Mouse (Mus musculus) embryo, embryonic 9.5 days (tissue): ENCODE measurements around the gene Ubtf.
A peak's percentile ranks its signal among the peaks of the same experiment; 100 is the strongest.
"Not testable (repeated sequence)": the region's sequence is repeated elsewhere in the genome, so short reads cannot be mapped to it uniquely, and the experiment has no call there.

Experiments used
- DNase-seq: peaks from one replicate; pipeline ENCODE4 v3.0.0-alpha.2; 2017; ENCODE audit errors: extremely low spot score

Ubtf gene

GRCm38 (mm10) chr11:102294887-102295597 lies 24.5 kb downstream of the Ubtf start:
- no peak for DNase-seq

DNA sequence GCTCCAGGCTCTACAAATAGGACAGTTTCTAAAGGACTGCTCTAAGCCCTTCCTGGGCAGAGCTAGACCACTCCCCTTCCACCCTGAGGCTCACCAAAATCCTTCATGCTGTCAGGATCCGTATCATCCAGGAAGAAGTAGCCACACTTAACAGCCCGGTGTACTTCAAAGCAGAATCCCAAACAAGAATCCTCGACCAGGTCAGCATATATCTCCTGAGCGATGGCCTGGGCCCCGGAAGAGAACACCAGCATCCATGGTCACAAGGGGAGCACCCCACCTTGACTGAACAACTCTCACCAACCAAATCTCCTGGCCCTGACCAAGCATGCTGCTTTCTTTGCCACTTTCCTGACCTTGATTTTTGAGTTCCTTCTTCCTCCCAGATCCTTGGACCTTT lies 25.1 kb downstream of the Ubtf start:
- DNase-seq, result no peak

- no peak for DNase-seq
These were observed 25.6 kb downstream of the Ubtf start for GRCm38 (mm10) chr11:102293971-102294370.

DNA sequence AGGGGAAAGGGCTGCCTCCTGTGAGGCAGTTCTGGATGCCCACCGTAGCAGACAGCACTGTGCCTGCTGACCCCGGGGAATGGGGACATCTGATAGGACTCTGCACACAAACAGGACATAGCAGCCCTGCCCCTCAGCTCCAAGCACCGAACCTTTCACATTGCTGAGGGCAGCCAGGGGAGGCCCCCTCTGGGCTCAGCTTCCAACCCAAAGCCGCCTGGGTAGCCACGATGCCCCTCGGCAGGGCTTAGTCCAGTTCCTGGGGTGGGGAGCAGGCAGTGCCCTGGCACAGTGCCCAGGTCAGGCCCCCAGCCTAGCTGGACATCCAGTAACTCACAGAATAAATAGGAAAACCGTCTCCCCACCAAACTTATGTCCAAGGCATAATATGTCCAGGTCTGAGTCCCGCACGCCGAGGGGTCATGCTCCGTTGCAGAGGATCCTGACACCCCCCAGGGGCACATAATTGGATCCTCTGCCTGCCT lies 28.4 kb downstream of the Ubtf start:
- no peak for DNase-seq

- DNase-seq, result no peak
These were observed 29.4 kb downstream of the Ubtf start for GRCm38 (mm10) chr11:102290141-102290540.

DNA sequence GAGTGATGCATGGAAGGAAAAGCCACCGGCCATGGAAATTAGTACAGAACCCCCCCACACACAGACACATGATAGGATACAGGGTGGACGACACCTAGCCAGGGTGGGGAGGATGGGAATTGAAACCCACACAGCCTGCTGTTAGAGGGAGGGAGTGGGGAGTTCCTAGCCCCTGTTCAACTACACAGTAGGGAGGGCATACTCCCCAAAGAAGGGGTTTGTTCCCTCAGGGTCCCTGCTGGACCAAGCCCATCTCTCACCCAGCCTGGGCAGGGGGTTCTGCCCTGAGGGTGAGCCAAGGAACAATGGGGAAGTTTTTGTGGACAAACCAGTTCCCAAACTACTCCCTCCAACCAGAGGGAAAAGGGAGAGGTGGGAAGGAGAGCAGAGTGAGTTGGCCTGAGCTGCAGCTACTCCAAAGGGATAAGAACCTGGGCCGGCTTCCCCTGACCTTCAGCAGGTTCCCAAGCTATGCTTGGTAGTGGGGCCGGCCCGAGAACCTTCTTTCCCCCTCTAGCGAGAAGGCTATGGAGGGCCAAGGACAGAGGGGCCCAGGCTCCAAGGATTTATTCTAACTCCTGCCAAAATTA lies 29.9 kb downstream of the Ubtf start:
- DNase-seq, result no peak

- no peak for DNase-seq
These were observed 30.6 kb downstream of the Ubtf start for GRCm38 (mm10) chr11:102288913-102289312.

DNA sequence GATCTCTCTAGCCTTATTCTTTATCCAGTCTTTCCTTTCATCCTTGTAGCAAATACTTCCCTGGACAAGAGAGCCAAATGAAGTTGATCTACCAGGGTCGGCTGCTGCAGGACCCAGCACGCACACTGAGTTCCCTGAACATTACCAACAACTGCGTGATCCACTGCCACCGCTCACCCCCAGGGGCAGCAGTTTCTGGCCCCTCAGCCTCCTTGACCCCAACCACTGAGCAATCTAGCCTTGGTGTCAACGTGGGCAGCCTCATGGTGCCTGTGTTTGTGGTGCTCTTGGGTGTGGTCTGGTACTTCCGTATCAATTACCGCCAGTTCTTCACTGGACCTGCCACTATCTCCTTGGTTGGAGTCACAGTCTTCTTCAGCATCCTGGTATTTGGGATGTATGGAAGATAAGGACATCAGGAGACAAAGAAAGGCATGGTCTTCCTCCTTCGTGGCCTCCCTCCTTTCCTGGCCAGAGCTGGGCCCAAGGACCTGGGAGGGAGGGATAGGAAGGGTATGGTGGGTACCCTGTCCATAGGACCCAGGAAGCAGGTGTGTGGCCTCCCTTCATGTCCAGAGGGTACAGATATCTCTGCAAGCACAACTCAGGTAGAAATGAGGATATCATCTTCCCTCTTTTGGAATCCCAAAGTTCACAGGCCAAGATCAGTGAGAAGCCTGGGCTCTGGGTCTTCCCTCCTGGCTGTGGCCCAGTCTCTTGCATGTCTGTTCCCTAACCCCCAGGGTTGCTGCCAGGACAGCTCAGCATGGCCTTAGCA lies 31.3 kb downstream of the Ubtf start:
- DNase-seq, result no peak

DNA sequence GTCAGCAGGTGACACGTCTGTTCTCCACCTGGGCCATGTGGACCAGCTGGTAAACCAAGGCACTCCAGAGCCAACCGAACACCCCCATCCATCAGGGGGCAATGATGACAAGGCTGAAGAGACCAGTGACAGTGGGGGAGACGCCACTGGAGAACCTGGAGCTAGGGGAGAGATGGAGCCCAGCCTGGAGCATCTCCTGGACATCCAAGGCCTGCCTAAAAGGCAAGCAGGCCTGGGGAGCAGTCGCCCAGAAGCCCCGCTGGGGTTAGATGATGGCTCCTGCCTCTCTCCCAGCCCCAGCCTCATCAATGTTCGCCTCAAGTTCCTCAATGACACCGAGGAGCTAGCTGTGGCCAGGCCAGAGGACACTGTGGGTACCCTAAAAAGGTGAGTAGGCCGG lies 32.1 kb downstream of the Ubtf start:
- DNase-seq, result no peak

DNA sequence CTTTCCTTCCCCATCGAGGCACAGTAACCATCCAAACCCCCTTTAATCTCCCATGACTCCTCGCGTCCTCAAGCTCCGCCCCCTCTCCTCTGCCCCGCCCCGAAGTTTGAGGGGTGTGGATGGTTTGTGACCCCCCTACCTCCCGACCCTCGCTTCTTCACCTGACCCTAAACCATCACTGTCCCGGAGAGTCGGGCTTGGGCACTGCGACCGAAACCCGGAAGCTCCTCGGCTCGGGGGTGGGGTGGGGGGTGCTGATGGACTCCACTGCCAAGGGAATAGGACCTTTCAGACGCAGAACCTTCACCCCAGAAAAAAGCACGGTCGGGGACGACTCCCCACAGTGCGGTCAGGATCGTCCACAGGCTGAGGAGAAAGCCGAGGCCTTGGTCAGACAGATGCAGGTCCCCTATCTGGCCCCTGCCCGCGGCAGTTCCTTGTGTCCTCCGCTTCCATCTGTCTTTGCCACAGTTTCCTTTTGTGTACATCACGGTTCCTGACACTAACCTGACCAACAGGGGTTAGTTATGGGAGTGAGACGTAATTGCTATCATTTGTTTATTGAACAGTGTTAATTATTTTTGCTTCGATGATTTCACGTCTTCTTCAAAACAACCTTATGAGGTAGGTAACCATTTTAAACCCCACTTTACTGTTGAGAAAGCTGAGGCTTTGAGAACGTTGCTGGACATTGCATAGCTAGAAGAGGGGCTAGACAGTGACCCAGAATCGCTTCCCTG lies 34.3 kb downstream of the Ubtf start:
- DNase-seq, result no peak

DNA sequence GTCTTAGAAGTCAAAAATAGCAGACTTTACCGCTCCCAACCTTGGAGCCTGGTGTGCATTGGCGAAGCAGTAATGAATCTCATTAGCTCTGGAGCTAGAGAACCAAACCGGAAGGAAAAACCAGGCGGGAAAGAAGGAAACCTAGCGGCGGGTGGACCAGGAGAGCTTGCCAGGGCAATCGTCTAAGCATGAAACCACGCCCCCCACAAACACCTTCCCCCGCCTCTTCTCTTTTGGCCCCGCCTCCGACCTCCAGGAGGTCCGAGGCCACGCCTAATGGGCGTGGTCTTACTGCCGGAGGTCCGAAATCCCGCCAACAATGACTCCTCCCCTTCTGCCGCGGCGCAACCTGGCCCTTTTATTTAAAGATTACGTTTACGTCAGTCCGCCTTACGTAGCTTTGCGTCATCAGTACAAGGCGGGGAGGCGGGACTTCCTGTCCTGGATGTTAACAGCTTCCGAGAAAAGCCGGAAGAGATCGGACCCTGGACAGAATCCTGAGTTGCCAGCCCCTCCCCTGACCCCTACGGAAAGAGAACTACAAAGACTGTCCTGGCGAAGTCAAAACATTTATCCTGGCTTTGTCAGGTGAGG lies 34.9 kb downstream of the Ubtf start, which contains the start of gene Tmub2:
Gene Tmub2 (plus strand): TSS at position 431 of the 594 bp plus-strand sequence.
- DNase-seq, result peak; percentile 97

DNA sequence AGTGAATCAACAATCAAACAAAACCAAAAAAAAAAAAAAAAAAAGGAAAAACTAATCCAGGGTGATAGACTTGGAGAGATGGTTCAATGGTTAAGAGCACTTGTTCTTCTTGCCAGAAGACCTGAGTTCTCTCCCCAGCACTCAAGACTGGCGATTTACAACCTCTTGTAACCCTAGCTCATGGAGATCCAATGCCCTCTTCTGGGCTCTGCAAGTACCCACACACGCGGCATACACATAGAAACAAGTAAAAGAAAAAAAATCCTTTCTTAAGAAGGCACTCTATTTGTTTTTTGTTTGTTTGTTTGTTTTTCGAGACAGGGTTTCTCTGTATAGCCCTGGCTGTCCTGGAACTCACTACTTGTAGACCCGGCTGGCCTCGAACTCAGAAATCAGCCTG lies 35.6 kb downstream of the Ubtf start:
- DNase-seq, result no peak

DNA sequence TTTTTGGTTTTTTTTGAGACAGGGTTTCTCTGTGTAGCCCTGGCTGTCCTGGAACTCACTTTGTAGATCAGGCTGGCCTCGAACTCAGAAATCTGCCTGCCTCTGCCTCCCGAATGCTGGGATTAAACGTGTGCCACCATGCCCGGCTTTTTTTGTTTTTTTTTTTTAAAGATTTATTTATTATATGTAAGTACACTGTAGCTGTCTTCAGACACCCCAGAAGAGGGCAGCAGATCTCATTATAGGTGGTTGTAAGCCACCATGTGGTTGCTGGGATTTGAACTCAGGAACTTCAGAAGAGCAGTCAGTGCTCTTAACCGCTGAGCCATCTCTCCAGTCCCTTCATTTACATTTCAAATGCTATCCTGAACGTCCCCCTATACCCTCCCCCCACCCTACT lies 39.3 kb downstream of the Ubtf start:
- DNase-seq, result not testable (repeated sequence)

GRCm38 (mm10) chr11:102279595-102279994 lies 39.9 kb downstream of the Ubtf start:
- DNase-seq, result no peak

DNA sequence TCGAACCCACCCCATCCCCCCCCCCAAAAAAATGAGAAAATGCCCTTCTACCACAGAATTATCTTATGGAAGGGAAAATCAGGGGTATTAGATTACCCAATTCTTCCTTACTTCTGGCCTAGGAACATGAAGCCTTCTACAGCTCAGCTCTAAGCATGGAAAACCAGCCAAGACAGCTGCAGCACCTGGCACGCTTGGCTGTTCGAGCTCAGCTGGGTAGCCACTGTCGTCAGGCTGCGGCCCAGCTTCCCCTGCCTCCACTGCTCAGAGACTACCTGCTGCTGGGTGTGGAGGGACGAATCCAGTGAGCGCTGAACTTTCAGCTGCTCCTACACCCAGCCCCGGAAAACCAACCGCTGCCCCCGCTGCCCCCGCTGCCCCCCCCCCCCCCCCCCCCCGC lies 41.8 kb downstream of the Ubtf start:
- no peak for DNase-seq

DNA sequence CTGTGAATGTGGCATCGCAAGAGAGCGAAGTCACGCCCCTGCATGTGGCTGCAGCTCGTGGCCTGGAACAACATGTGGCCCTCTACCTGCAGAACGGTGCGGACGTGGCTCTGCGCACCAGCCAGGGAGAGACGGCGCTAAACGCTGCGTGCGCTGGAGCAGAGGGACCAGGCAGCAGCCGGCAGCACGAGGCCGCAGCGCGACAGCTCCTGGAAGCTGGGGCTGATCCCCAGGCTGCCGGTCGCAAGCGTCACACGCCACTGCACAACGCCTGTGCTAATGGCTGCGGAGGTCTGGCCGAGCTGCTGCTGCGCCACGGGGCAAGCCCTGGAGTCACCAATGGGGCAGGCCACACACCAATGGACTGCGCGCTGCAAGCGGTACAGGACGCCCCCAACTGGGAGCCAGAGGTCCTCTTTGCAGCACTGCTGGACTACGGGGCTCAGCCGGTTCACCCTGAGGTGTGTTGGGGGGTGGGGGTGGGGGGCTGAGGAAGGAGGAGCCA lies 43.1 kb downstream of the Ubtf start:
- DNase-seq, result peak; percentile 73

DNA sequence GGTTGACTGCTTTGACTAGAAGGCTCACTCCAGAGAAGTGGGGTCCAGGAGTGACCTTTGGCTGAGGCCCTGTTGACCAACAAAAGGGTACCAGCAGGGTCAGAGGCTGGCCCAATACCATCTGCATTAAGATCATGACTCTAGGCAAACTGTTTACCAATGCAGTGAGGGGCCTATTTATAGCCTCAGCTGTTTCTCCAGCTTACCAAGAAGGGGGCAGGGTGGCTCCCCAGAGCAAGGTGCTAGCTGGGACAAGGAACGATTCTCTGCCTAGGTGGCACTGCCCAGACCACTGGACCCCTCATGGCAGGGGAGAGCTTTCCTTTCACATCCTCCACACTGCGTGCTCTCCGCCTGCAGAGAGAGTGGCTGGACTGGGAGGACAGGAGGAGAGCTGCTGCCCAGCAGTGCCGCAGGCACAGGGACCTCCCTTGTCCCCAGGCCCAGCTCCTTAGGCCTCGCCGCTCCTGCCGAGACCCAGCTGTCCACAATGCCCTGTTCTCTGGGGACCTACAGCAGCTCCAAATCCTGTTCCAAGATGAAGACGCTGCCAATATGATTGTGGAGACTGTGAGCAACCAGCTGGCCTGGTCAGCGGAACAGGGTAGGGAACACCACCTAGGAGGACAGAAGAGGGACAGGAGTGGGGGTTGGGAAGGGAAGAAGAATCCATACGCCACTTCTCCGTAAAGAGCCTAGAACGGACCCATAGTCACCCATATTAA lies 50.9 kb downstream of the Ubtf start, which contains the start of gene Asb16:
Gene Asb16 (plus strand): TSS at position 224 of the 725 bp plus-strand sequence.
- no peak for DNase-seq

DNA sequence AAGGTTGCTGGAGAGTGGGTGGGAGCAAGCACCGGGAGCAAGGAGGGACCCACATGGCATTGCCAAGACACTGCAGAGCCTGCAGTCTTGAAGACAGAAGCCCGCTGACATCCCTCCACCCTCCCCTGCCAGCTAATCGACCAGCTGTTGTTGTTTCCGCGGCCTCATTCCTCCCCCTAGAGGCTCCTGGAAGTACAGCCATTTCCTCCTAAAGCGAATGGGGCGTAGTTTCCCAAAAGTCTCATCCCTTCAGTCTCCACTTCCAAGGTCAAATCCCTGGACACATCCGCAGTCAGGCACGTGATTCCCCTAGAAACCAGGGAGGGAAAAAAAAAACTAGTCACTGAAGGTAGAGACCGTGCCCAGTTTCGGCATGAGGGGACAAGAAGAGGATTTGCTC lies 52.1 kb downstream of the Ubtf start:
- peak; percentile 75 for DNase-seq

DNA sequence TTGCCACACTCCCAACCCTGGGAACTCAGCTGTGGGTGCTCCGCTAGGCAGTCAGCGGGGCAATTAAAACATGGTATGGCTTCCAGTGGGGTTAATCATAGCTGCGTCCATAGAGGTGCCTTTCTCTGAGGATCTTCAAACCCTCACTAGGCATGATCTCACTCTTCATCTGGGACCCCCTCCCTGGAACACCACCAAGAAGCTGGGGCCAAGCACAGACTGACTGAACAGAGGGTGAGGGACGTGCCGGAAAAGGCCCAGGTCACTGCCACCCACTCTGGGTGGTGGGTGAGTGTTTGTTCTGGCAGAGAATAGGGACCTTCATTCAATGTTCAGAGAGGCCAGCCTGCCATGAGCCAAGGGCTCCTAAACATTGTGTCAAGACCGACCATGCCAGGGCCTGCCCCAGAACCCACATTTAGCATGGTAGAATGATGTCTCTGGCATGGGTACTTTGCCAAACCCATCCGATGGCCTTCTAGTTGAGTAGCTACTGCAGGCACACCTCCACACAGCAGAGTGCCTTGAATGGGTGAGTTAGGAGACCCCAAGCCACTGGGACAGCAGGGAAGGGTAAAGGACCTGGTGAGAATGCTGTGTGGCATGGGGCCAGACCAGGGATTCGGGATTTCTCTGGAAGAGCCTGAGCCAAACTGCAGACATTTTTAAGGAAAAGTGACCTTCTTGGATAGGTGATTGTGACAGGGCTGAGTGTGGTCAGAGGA lies 52.7 kb downstream of the Ubtf start:
- DNase-seq, result no peak

GRCm38 (mm10) chr11:102265816-102266215 lies 53.7 kb downstream of the Ubtf start:
- no peak for DNase-seq
